Mouse (Mus musculus): Measurements from ENCODE around the gene Crispld2.

DNA sequence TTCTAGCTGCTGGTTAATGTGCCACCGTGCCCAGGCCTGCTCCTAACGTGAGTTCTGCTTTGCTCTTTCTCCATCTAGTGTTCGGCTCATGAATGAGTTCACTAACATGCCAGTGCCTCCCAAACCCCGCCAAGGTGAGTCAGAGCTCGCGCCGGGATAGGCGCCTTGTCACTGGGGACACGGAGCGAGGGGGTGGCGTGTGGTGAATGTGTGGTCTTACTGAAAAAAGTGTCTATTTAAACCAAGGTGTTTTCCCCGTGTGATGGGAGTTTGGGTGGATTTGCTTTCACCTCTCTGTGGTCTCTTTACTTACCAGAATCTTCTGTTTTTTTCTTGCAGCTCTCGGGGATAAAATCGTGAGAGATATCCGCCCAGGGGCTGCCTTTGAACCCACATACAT, 43.9 kb upstream of the Crispld2 start:
- no peak for TF ChIP-seq POLR2A (IDR thresholded peaks at IDR 0.05; ENCODE audit: borderline replicate concordance, low read depth, low read length)
- no peak for TF ChIP-seq CTCF (IDR thresholded peaks at IDR 0.05; ENCODE audit: low read depth, low read length)

Measured in bone marrow macrophage, adult 2 months (primary cell).